Mouse (Mus musculus) gonadal fat pad, adult 2 months (tissue): Measurements from ENCODE around the gene Snap25. TPM values are rescaled to one million over a fixed set of nuclear protein-coding genes. Genes with fewer than 3 reads are reported as not detected.

ENCODE experiments used
- DNase-seq: peaks from one replicate; pipeline ENCODE4 v3.0.0-alpha.2; 2012; ENCODE audit warnings: low read depth
- polyA plus RNA-seq: library from polyadenylated mRNA; depleted of rRNA; stranded (reverse); fragments of >200 nt; gene quantifications from 2 replicates; pipeline ENCODE4 v1.2.3, GENCODE M21; 2012

Snap25 gene
- polyA plus RNA-seq, 1 experiment: 0.07 TPM

GRCm38 (mm10) chr2:136712441-136713015 is 725 bp upstream of the Snap25 start:
- no peak for DNase-seq

- no peak for DNase-seq
Observed at GRCm38 (mm10) chr2:136714008-136714411, 757 bp downstream of the Snap25 start.

- no peak for DNase-seq
Observed at GRCm38 (mm10) chr2:136715531-136715930, 2.3 kb downstream of the Snap25 start.

GRCm38 (mm10) chr2:136716400-136716799 is 3.1 kb downstream of the Snap25 start:
- no peak for DNase-seq

GRCm38 (mm10) chr2:136720235-136720634 is 7.0 kb downstream of the Snap25 start:
- DNase-seq: no peak

- DNase-seq: no peak
Observed at GRCm38 (mm10) chr2:136738260-136738659, 25.0 kb downstream of the Snap25 start.

GRCm38 (mm10) chr2:136742230-136742629 is 29.0 kb downstream of the Snap25 start:
- DNase-seq: no peak

- no peak for DNase-seq
Observed at GRCm38 (mm10) chr2:136744683-136745326, 31.6 kb downstream of the Snap25 start.

GRCm38 (mm10) chr2:136745327-136745994 is 32.2 kb downstream of the Snap25 start:
- no peak for DNase-seq

GRCm38 (mm10) chr2:136753682-136754081 is 40.4 kb downstream of the Snap25 start:
- DNase-seq: no peak

GRCm38 (mm10) chr2:136758809-136759551 is 45.7 kb downstream of the Snap25 start:
- DNase-seq: no peak

GRCm38 (mm10) chr2:136778156-136778555 is 64.9 kb downstream of the Snap25 start:
- DNase-seq: no peak

- DNase-seq: no peak
Observed at GRCm38 (mm10) chr2:136778674-136779073, 65.4 kb downstream of the Snap25 start.

- no peak for DNase-seq
Observed at GRCm38 (mm10) chr2:136780268-136780667, 67.0 kb downstream of the Snap25 start.

GRCm38 (mm10) chr2:136784310-136784709 is 71.1 kb downstream of the Snap25 start:
- no peak for DNase-seq

GRCm38 (mm10) chr2:136788379-136788778 is 75.1 kb downstream of the Snap25 start:
- DNase-seq: no peak

GRCm38 (mm10) chr2:136796518-136796917 is 83.3 kb downstream of the Snap25 start:
- no peak for DNase-seq

GRCm38 (mm10) chr2:136798887-136799430 is 85.7 kb downstream of the Snap25 start:
- DNase-seq: no peak

- no peak for DNase-seq
Observed at GRCm38 (mm10) chr2:136801102-136801501, 87.8 kb downstream of the Snap25 start.

- DNase-seq: no peak
Observed at GRCm38 (mm10) chr2:136802076-136802475, 88.8 kb downstream of the Snap25 start.

- DNase-seq: no peak
Observed at GRCm38 (mm10) chr2:136803142-136803541, 89.9 kb downstream of the Snap25 start.
